Mouse (Mus musculus) lung, postnatal 0 days (tissue): ENCODE results near the gene Rai14. TPM values are rescaled to one million over a fixed set of nuclear protein-coding genes. Genes with fewer than 3 reads are reported as not detected.

Experiments used
- ATAC-seq: fragments of 200-750 bp; cut with Nextera tagmentation; 2 replicates; pipeline ENCODE4 v1.8.0; 2017; ENCODE audit warnings: moderate library complexity
- DNase-seq: peaks from one replicate; pipeline ENCODE4 v3.0.0-alpha.2; 2016; ENCODE audit warnings: low spot score
- H3K27ac ChIP-seq: fragments of 300-500 bp; sonication (generic); 2 replicates; pipeline ENCODE4 v1.5.1; 2014; ENCODE audit warnings: antibody characterized with exemption, mild to moderate bottlenecking, low read length, mixed read lengths
- H3K27me3 ChIP-seq: fragments of 300-500 bp; sonication (generic); replicated peaks from 2 replicates; pipeline ENCODE4 v1.6.1; 2014; ENCODE audit warnings: low read length, mixed read lengths; ENCODE audit not compliant: insufficient read depth
- H3K36me3 ChIP-seq: fragments of 300-500 bp; sonication (generic); 2 replicates; pipeline ENCODE4 v1.6.1; 2014; ENCODE audit warnings: low read length, mixed read lengths; ENCODE audit not compliant: insufficient read depth
- H3K4me1 ChIP-seq: fragments of 300-500 bp; sonication (generic); 2 replicates; pipeline ENCODE4 v1.6.1; 2014; ENCODE audit warnings: antibody characterized with exemption, low read depth, low read length, mixed read lengths; ENCODE audit not compliant: insufficient read depth
- H3K4me2 ChIP-seq: fragments of 300-500 bp; sonication (generic); replicated peaks from 2 replicates; pipeline ENCODE4 v1.6.1; 2014; ENCODE audit warnings: low read depth, mild to moderate bottlenecking, low read length, moderate library complexity, mixed read lengths
- H3K4me3 ChIP-seq: fragments of 300-500 bp; sonication (generic); 2 replicates; pipeline ENCODE4 v1.5.1; 2014; ENCODE audit warnings: low read depth, low read length
- H3K9ac ChIP-seq: fragments of 300-500 bp; sonication (generic); replicated peaks from 2 replicates; pipeline ENCODE4 v1.6.1; 2014; ENCODE audit warnings: low read depth, mild to moderate bottlenecking
- H3K9me3 ChIP-seq: fragments of 300-500 bp; sonication (generic); 2 replicates; pipeline ENCODE4 v1.6.1; 2016; ENCODE audit warnings: low read length, mixed read lengths
- CTCF ChIP-seq: IDR thresholded peaks from 2 replicates; pipeline ENCODE4 v1.5.1; 2016; ENCODE audit warnings: antibody characterized with exemption, mild to moderate bottlenecking
- EP300 ChIP-seq: IDR thresholded peaks from 2 replicates; pipeline ENCODE4 v1.6.1; 2016; ENCODE audit warnings: antibody characterized with exemption, mild to moderate bottlenecking, control low read depth
- WGBS: fragments of 180-500 bp; shearing (Covaris S2); extraction: QIAGEN DNeasy Blood & Tissue Kit; methylation state at CpG from one replicate; pipeline ENCODE4 v1.1.7; 2014; 5-methylcytosine and 5-hydroxymethylcytosine counted together
- polyA plus RNA-seq: library from polyadenylated mRNA; unstranded; fragments of >200 nt; fragmentation: Nextera tagmentation; extraction: Ambion mirVana; gene quantifications from 2 replicates; pipeline ENCODE4 v1.2.1, GENCODE M21; 2015

Gene Rai14
- polyA plus RNA-seq, 1 experiment from 2014 or later: 56.0 TPM

DNA sequence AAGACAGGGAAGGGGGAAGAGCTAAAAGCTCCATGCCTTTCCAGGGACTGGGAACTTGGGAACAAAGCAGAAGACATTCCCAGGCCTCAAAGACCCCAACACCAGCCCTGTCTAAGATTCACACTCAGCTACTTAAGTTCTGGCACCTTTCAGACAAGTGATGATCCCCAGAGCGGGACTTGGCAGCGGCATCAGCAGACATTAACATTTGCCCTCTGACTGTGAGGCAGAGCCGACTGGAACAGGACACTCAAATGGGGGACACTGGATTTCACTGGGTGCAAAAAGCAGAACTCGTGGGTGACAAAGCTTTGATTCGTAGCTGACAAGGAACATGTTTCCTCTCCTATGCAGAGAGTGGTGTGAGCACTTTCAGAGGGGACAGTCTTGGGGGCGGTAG lies 98.4 kb downstream of the Rai14 start:
- Histone ChIP-seq H3K4me3 (no peak overlapping the region), H3K4me1 (no peaks in the 10 kb centered on the region), H3K27ac (no peak overlapping the region; the same call in 1 of the 2 replicates), H3K9ac (no peak overlapping the region), H3K36me3 (no peaks in the 10 kb centered on the region), H3K9me3 (peaks cover 3% of the 10 kb centered on the region; the same call in 1 of the 2 replicates), H3K27me3 (no peaks in the 10 kb centered on the region), H3K4me2 (no peak overlapping the region)
- TF ChIP-seq CTCF: no peak
- no peak for TF ChIP-seq EP300
- peak; percentile 23; the same call in 1 of the 2 replicates for ATAC-seq
- WGBS: 60% methylated on average over 6 of the region's 6 CpGs
- DNase-seq: peak; percentile 42

GRCm38 (mm10) chr15:10611040-10611439 lies 103.4 kb downstream of the Rai14 start:
- 89% methylated on average over 9 of the region's 9 CpGs for WGBS
- Histone ChIP-seq H3K36me3 (no peaks in the 10 kb centered on the region; the same call in 1 of the 2 replicates), H3K4me3 (no peak overlapping the region), H3K4me1 (no peaks in the 10 kb centered on the region), H3K27me3 (no peaks in the 10 kb centered on the region), H3K4me2 (no peak overlapping the region), H3K9ac (no peak overlapping the region), H3K27ac (no peak overlapping the region), H3K9me3 (no peaks in the 10 kb centered on the region)
- no peak for ATAC-seq
- DNase-seq: no peak
- no peak for TF ChIP-seq EP300
- no peak for TF ChIP-seq CTCF

- no peaks in the 10 kb centered on the region for H3K9me3 ChIP-seq
- H3K27me3 ChIP-seq: no peaks in the 10 kb centered on the region
- peaks cover 1% of the 10 kb centered on the region; the same call in 1 of the 2 replicates for H3K36me3 ChIP-seq
- ATAC-seq (no peak), DNase-seq (no peak)
- H3K27ac ChIP-seq: no peak overlapping the region
- 92% methylated on average over 4 of the region's 4 CpGs for WGBS
- H3K9ac ChIP-seq: no peak overlapping the region
- TF ChIP-seq EP300 (no peak), CTCF (no peak)
- no peaks in the 10 kb centered on the region for H3K4me1 ChIP-seq
- H3K4me2 ChIP-seq: no peak overlapping the region
- H3K4me3 ChIP-seq: no peak overlapping the region
Measured at GRCm38 (mm10) chr15:10609107-10609506, 105.3 kb downstream of the Rai14 start.

DNA sequence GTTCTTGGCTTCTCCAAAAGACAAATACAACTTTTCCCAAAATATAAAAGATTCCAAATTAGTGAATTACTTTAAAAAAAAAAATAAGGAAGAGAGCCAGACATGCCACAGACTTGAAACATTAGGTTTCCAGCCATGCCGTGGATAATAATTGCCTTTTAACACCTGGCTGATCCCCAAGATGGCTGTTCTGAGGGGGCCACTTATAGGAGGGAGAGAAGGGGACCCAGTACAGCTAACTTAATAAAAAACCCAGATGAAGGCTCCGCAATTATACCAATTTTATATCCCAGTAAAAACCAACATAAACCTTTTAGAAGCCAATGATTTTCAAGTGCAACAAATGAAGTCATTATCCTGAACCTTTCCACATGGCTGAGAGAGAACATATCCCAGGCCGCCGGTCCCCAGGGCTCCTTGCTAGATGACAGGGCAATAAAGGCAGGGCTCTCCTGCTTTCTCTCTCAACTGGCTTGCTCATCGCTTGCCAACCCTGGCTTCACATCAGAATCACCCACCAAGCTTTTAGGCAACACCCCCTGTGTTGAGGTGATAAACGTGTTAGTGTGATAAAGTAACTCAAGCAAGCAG lies 105.8 kb downstream of the Rai14 start:
- DNase-seq (no peak), ATAC-seq (no peak)
- Histone ChIP-seq H3K27me3 (no peaks in the 10 kb centered on the region), H3K27ac (no peak overlapping the region), H3K4me2 (no peak overlapping the region), H3K4me3 (no peak overlapping the region), H3K9ac (no peak overlapping the region), H3K9me3 (no peaks in the 10 kb centered on the region), H3K36me3 (peaks cover 6% of the 10 kb centered on the region; the same call in 1 of the 2 replicates), H3K4me1 (no peaks in the 10 kb centered on the region)
- TF ChIP-seq CTCF (no peak), EP300 (no peak)
- 81% methylated on average over 6 of the region's 6 CpGs for WGBS

GRCm38 (mm10) chr15:10599413-10599812 lies 115.0 kb downstream of the Rai14 start:
- H3K9me3 ChIP-seq: no peaks in the 10 kb centered on the region
- 0 out of 2 replicates have a peak, but pooled peaks cover 9% of the 10 kb centered on the region for H3K36me3 ChIP-seq
- no peaks in the 10 kb centered on the region for H3K27me3 ChIP-seq
- ATAC-seq: peak; percentile 64
- H3K9ac ChIP-seq: no peak overlapping the region
- H3K4me1 ChIP-seq: peaks cover 15% of the 10 kb centered on the region; the same call in 1 of the 2 replicates
- WGBS: 43% methylated on average over 7 of the region's 7 CpGs
- H3K4me2 ChIP-seq: peak overlapping the region; percentile 11; the same call in 1 of the 2 replicates
- peak; percentile 79 for DNase-seq
- H3K4me3 ChIP-seq: no peak overlapping the region
- no peak overlapping the region for H3K27ac ChIP-seq
- no peak for TF ChIP-seq EP300
- no peak for TF ChIP-seq CTCF

- peak; percentile 83 for TF ChIP-seq EP300
- no peak for TF ChIP-seq CTCF
- Histone ChIP-seq H3K4me2 (peak overlapping the region; percentile 11; the same call in 1 of the 2 replicates), H3K27me3 (no peaks in the 10 kb centered on the region), H3K27ac (no peak overlapping the region), H3K4me3 (no peak overlapping the region), H3K9me3 (no peaks in the 10 kb centered on the region), H3K9ac (no peak overlapping the region), H3K36me3 (0 out of 2 replicates have a peak, but pooled peaks cover 3% of the 10 kb centered on the region), H3K4me1 (peaks cover 15% of the 10 kb centered on the region; the same call in 1 of the 2 replicates)
- ATAC-seq: peak; percentile 82
- DNase-seq: peak; percentile 87
- 29% methylated on average over 16 of the region's 16 CpGs for WGBS
Measured at GRCm38 (mm10) chr15:10598259-10599225, 115.9 kb downstream of the Rai14 start.
